Mouse (Mus musculus): ENCODE measurements around the gene Mex3a. TPM values are rescaled to one million over a fixed set of nuclear protein-coding genes. Genes with fewer than 3 reads are reported as not detected.

Gene Mex3a
- polyA plus RNA-seq, 1 experiment: 1.2 TPM

DNA sequence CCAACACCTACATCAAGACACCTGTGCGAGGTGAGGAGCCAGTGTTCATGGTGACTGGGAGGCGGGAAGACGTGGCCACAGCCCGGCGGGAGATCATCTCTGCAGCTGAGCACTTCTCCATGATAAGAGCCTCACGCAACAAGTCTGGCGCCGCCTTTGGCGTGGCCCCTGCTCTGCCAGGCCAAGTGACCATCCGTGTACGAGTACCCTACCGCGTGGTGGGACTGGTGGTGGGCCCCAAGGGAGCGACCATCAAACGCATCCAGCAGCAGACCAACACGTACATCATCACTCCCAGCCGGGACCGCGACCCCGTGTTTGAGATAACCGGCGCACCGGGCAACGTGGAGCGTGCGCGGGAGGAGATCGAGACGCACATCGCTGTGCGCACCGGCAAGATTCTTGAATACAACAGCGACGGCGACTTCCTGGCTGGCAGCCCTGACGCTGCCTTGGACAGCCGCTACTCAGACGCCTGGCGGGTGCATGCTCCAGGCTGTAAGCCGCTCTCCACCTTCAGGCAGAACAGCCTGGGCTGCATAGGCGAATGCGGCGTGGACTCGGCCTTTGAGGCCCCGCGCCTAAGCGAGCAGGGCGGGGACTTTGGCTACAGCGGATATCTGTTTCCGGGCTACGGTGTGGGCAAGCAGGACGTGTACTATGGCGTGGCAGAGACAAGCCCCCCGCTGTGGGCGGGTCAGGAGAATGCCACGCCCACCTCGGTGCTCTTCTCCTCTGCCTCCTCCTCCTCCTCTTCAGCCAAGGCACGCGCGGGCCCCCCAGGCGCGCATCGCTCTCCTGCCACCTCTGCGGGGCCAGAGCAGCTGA is 4.1 kb downstream of the Mex3a start:
- H3K4me3 ChIP-seq (replicated peaks; ENCODE audit: insufficient read depth, low read depth, low read length): peak overlapping the region; percentile 63
- H3K4me1 ChIP-seq (ENCODE audit: control insufficient read depth, insufficient read depth, low read length): peaks cover 5% of the 10 kb centered on the region
- TF ChIP-seq POLR2A (IDR thresholded peaks at IDR 0.05; ENCODE audit: borderline replicate concordance, insufficient read depth, low read length) (peak; percentile 54; the same call in 1 of the 2 replicates), CTCF (IDR thresholded peaks at IDR 0.05; ENCODE audit: borderline replicate concordance, insufficient read depth, low read depth, low read length) (no peak)
- no peaks in the 10 kb centered on the region for H3K27me3 ChIP-seq (ENCODE audit: control insufficient read depth, insufficient read depth, low read length)
- peak; percentile 80 to 81 for DNase-seq
- WGBS: 4% methylated on average over 64 of the region's 64 CpGs
- H3K27ac ChIP-seq (ENCODE audit: insufficient read depth, low read length): peak overlapping the region; percentile 37

- H3K4me3 ChIP-seq (replicated peaks; ENCODE audit: insufficient read depth, low read depth, low read length): peak overlapping the region; percentile 63
- DNase-seq: no peak
- peaks cover 14% of the 10 kb centered on the region for H3K4me1 ChIP-seq (ENCODE audit: control insufficient read depth, insufficient read depth, low read length)
- TF ChIP-seq POLR2A (IDR thresholded peaks at IDR 0.05; ENCODE audit: borderline replicate concordance, insufficient read depth, low read length): no peak
- no peak for TF ChIP-seq CTCF (IDR thresholded peaks at IDR 0.05; ENCODE audit: borderline replicate concordance, insufficient read depth, low read depth, low read length)
- no peaks in the 10 kb centered on the region for H3K27me3 ChIP-seq (ENCODE audit: control insufficient read depth, insufficient read depth, low read length)
- WGBS: 42% methylated on average over 6 of the region's 6 CpGs
- H3K27ac ChIP-seq (ENCODE audit: insufficient read depth, low read length): no peak overlapping the region; the same call in 1 of the 2 replicates
These were observed 5.0 kb downstream of the Mex3a start for GRCm38 (mm10) chr3:88537146-88537545.

GRCm38 (mm10) chr3:88538271-88539145 is 6.3 kb downstream of the Mex3a start:
- H3K4me3 ChIP-seq (replicated peaks; ENCODE audit: insufficient read depth, low read depth, low read length): no peak overlapping the region
- DNase-seq: no peak
- H3K4me1 ChIP-seq (ENCODE audit: control insufficient read depth, insufficient read depth, low read length): peaks cover 23% of the 10 kb centered on the region
- WGBS: 52% methylated on average over 9 of the region's 9 CpGs
- H3K27me3 ChIP-seq (ENCODE audit: control insufficient read depth, insufficient read depth, low read length): no peaks in the 10 kb centered on the region
- H3K27ac ChIP-seq (ENCODE audit: insufficient read depth, low read length): no peak overlapping the region
- TF ChIP-seq POLR2A (IDR thresholded peaks at IDR 0.05; ENCODE audit: borderline replicate concordance, insufficient read depth, low read length): no peak
- TF ChIP-seq CTCF (IDR thresholded peaks at IDR 0.05; ENCODE audit: borderline replicate concordance, insufficient read depth, low read depth, low read length): no peak

DNA sequence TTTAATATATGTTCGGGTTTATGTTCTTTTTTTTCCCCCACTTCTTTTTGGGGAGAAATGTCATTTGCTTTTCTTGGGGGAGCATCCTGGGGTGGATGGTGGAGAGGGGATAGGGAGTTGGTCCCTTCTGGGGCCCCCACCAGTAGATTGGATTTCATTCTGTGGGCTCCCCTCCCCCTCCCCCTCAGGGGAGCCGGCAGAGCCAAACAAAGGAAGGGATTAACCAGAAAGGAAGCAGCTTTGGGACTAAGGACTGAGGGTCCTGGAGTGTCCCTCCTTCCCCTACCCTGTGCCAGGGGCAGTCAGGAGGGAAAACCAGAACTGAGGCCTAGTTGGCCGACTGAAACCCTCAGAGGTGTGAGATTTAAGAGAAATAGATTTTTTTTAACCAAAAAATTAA is 7.2 kb downstream of the Mex3a start:
- TF ChIP-seq CTCF (IDR thresholded peaks at IDR 0.05; ENCODE audit: borderline replicate concordance, insufficient read depth, low read depth, low read length) (no peak), POLR2A (IDR thresholded peaks at IDR 0.05; ENCODE audit: borderline replicate concordance, insufficient read depth, low read length) (no peak)
- no peak overlapping the region for H3K27ac ChIP-seq (ENCODE audit: insufficient read depth, low read length)
- peaks cover 28% of the 10 kb centered on the region for H3K4me1 ChIP-seq (ENCODE audit: control insufficient read depth, insufficient read depth, low read length)

GRCm38 (mm10) chr3:88540085-88540484 is 7.9 kb downstream of the Mex3a start:
- TF ChIP-seq POLR2A (IDR thresholded peaks at IDR 0.05; ENCODE audit: borderline replicate concordance, insufficient read depth, low read length): no peak
- TF ChIP-seq CTCF (IDR thresholded peaks at IDR 0.05; ENCODE audit: borderline replicate concordance, insufficient read depth, low read depth, low read length): no peak
- no peaks in the 10 kb centered on the region for H3K27me3 ChIP-seq (ENCODE audit: control insufficient read depth, insufficient read depth, low read length)
- H3K4me1 ChIP-seq (ENCODE audit: control insufficient read depth, insufficient read depth, low read length): peaks cover 33% of the 10 kb centered on the region
- H3K27ac ChIP-seq (ENCODE audit: insufficient read depth, low read length): no peak overlapping the region
- DNase-seq: no peak
- H3K4me3 ChIP-seq (replicated peaks; ENCODE audit: insufficient read depth, low read depth, low read length): no peak overlapping the region
- 49% methylated on average over 5 of the region's 5 CpGs for WGBS

More for the DNA sequence above, 7.2 kb downstream of the Mex3a start:
- Histone ChIP-seq H3K4me3 (replicated peaks; ENCODE audit: insufficient read depth, low read depth, low read length) (no peak overlapping the region), H3K27me3 (ENCODE audit: control insufficient read depth, insufficient read depth, low read length) (no peaks in the 10 kb centered on the region)
- no peak for DNase-seq
- WGBS: 63% methylated on average over 3 of the region's 3 CpGs

- peak; percentile 62 to 66 for DNase-seq
These were observed 9.6 kb downstream of the Mex3a start for GRCm38 (mm10) chr3:88541622-88542401.

DNA sequence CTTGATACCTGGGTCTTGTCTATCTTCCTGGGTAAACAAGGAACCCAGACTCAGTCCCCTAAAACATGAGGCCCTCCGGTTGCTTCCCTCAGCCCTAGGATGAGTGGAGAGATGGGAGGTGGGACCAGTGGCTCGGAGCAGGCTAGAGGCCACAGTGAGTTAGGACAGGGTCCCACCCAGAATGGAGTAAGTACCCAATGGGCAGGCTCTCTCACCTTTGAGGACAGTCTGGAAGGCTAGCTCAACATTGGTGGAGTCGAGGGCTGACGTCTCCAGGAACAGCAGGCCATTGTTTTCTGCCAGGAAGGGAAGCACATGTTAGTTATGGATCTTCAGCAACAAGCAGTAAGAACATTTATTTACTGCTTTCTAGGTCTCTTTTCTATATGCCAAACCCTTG is 10.3 kb downstream of the Mex3a start:
- 37% methylated on average over 4 of the region's 4 CpGs for WGBS
- no peak for DNase-seq
- Histone ChIP-seq H3K4me1 (ENCODE audit: control insufficient read depth, insufficient read depth, low read length) (peaks cover 35% of the 10 kb centered on the region), H3K27ac (ENCODE audit: insufficient read depth, low read length) (peak overlapping the region; percentile 64), H3K27me3 (ENCODE audit: control insufficient read depth, insufficient read depth, low read length) (no peaks in the 10 kb centered on the region), H3K4me3 (replicated peaks; ENCODE audit: insufficient read depth, low read depth, low read length) (no peak overlapping the region)
- no peak for TF ChIP-seq CTCF (IDR thresholded peaks at IDR 0.05; ENCODE audit: borderline replicate concordance, insufficient read depth, low read depth, low read length)
- TF ChIP-seq POLR2A (IDR thresholded peaks at IDR 0.05; ENCODE audit: borderline replicate concordance, insufficient read depth, low read length): no peak

More at GRCm38 (mm10) chr3:88541622-88542401, 9.6 kb downstream of the Mex3a start:
- WGBS: 10% methylated on average over 7 of the region's 7 CpGs
- Histone ChIP-seq H3K4me1 (ENCODE audit: control insufficient read depth, insufficient read depth, low read length) (peaks cover 35% of the 10 kb centered on the region), H3K4me3 (replicated peaks; ENCODE audit: insufficient read depth, low read depth, low read length) (no peak overlapping the region), H3K27me3 (ENCODE audit: control insufficient read depth, insufficient read depth, low read length) (no peaks in the 10 kb centered on the region), H3K27ac (ENCODE audit: insufficient read depth, low read length) (peak overlapping the region; percentile 64)
- no peak for TF ChIP-seq CTCF (IDR thresholded peaks at IDR 0.05; ENCODE audit: borderline replicate concordance, insufficient read depth, low read depth, low read length)
- TF ChIP-seq POLR2A (IDR thresholded peaks at IDR 0.05; ENCODE audit: borderline replicate concordance, insufficient read depth, low read length): 0 out of 2 replicates have a peak, but pooled peaks have one; percentile 26

All from cerebellum, adult 2 months (tissue).